Mouse (Mus musculus) testis, adult 2 months (tissue): ENCODE results near the gene Epb41.

Source experiments
- CTCF ChIP-seq: fragments of 200-500 bp; IDR thresholded peaks from 2 replicates; pipeline ENCODE4 v1.5.1; 2012; ENCODE audit warnings: low read depth, mild to moderate bottlenecking, inconsistent platforms, low read length, moderate library complexity; ENCODE audit not compliant: control insufficient read depth, insufficient read depth, insufficient replicate concordance
- POLR2A ChIP-seq: fragments of 200-500 bp; IDR thresholded peaks from 2 replicates; pipeline ENCODE4 v1.6.1; 2012; ENCODE audit warnings: low read depth, mild to moderate bottlenecking, inconsistent platforms, low read length, moderate library complexity; ENCODE audit not compliant: control insufficient read depth

GRCm38 (mm10) chr4:131898503-131899179 lies 176.5 kb downstream of the Epb41 start:
- TF ChIP-seq CTCF (no peak), POLR2A (no peak)
